Mouse (Mus musculus) hindbrain, embryonic 11.5 days (tissue): ENCODE measurements at regions not wholly inside any gene's neighbourhood (a gene's known extent, or its start where the extent isn't known, plus 50 kb on each side); places are given as distances from the start of the nearest gene placed in this dataset.
"Not testable (repeated sequence)": the region's sequence is repeated elsewhere in the genome, so short reads cannot be mapped to it uniquely, and the experiment has no call there.

Experiments used
- ATAC-seq: fragments of 200-750 bp; cut with Nextera tagmentation; 2 replicates; pipeline ENCODE4 v1.8.0; 2017; ENCODE audit warnings: mild to moderate bottlenecking, moderate TSS enrichment, moderate library complexity; ENCODE audit not compliant: low FRiP score
- DNase-seq: peaks from one replicate; pipeline ENCODE4 v3.0.0-alpha.2; 2015; ENCODE audit warnings: low spot score
- H3K27ac ChIP-seq: fragments of 300-500 bp; sonication (generic); 2 replicates; pipeline ENCODE4 v1.5.1; 2014; ENCODE audit warnings: mild to moderate bottlenecking, low read depth, low read length
- H3K27me3 ChIP-seq: fragments of 300-500 bp; sonication (generic); 2 replicates; pipeline ENCODE4 v1.6.1; 2014; ENCODE audit warnings: mild to moderate bottlenecking, low read length, moderate library complexity, mixed read lengths; ENCODE audit not compliant: control insufficient read depth, insufficient read depth
- H3K36me3 ChIP-seq: fragments of 300-500 bp; sonication (generic); 2 replicates; pipeline ENCODE4 v1.6.1; 2014; ENCODE audit warnings: mild to moderate bottlenecking, low read length, moderate library complexity, mixed read lengths; ENCODE audit not compliant: control insufficient read depth, insufficient read depth
- H3K4me1 ChIP-seq: fragments of 300-500 bp; sonication (generic); replicated peaks from 2 replicates; pipeline ENCODE4 v1.6.1; 2014; ENCODE audit warnings: low read length, mixed read lengths; ENCODE audit not compliant: control insufficient read depth, insufficient read depth
- H3K4me2 ChIP-seq: fragments of 300-500 bp; sonication (generic); replicated peaks from 2 replicates; pipeline ENCODE4 v1.6.1; 2014; ENCODE audit warnings: mild to moderate bottlenecking, low read depth, low read length
- H3K4me3 ChIP-seq: fragments of 300-500 bp; sonication (generic); 2 replicates; pipeline ENCODE4 v1.5.1; 2014; ENCODE audit warnings: low read depth, low read length
- H3K9ac ChIP-seq: fragments of 300-500 bp; sonication (generic); 2 replicates; pipeline ENCODE4 v1.6.1; 2014; ENCODE audit warnings: low read depth, low read length
- H3K9me3 ChIP-seq: fragments of 300-500 bp; sonication (generic); 2 replicates; pipeline ENCODE4 v1.6.1; 2016; ENCODE audit warnings: low read length; ENCODE audit not compliant: control insufficient read depth
- WGBS: fragments of 180-500 bp; shearing (Covaris S2); extraction: QIAGEN DNeasy Blood & Tissue Kit; methylation state at CpG from one replicate; pipeline ENCODE4 v1.1.7; 2014; 5-methylcytosine and 5-hydroxymethylcytosine counted together

DNA sequence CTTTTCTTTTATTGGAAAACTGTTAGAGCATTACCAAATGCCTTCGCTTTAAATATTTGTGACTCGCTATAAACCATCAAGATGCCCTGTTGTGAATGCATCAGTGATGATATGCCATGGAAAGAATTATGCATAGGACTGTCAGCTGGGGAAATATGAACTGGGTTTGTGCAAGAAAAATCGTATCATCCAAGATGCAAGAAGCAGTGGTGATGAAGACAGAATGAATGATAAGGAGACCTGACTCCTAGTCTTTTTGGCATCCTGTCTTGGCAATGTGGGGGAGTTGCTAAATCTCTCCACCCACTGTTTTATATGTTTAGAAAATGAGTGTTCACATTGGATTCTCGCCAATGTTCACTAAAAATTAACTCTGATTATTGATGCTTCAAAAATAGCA, 963.4 kb downstream of the Adgrl3 start:
- Histone ChIP-seq H3K27me3 (no peaks in the 10 kb centered on the region), H3K9me3 (no peaks in the 10 kb centered on the region), H3K27ac (no peak overlapping the region), H3K4me2 (no peak overlapping the region), H3K4me3 (no peak overlapping the region), H3K36me3 (no peaks in the 10 kb centered on the region), H3K4me1 (no peaks in the 10 kb centered on the region), H3K9ac (no peak overlapping the region)
- DNase-seq = no peak
- ATAC-seq = no peak
- 86% methylated on average over 4 of the region's 4 CpGs for WGBS

GRCm38 (mm10) chr5:81988069-81988468, 968.1 kb downstream of the Adgrl3 start:
- Histone ChIP-seq H3K36me3 (no peaks in the 10 kb centered on the region), H3K4me3 (no peak overlapping the region), H3K9me3 (no peaks in the 10 kb centered on the region), H3K27ac (no peak overlapping the region), H3K9ac (no peak overlapping the region), H3K4me2 (no peak overlapping the region), H3K27me3 (no peaks in the 10 kb centered on the region), H3K4me1 (no peaks in the 10 kb centered on the region)
- 88% methylated on average over 6 of the region's 6 CpGs for WGBS
- ATAC-seq (no peak), DNase-seq (no peak)

- no peak for DNase-seq
- ATAC-seq = no peak
- H3K9me3 ChIP-seq = no peaks in the 10 kb centered on the region
- H3K4me1 ChIP-seq = no peaks in the 10 kb centered on the region
- no peak overlapping the region for H3K9ac ChIP-seq
- H3K27me3 ChIP-seq = no peaks in the 10 kb centered on the region
- WGBS = 86% methylated on average over 2 of the region's 2 CpGs
- no peak overlapping the region for H3K27ac ChIP-seq
- no peak overlapping the region for H3K4me3 ChIP-seq
- no peak overlapping the region for H3K4me2 ChIP-seq
- H3K36me3 ChIP-seq = no peaks in the 10 kb centered on the region
Measured at GRCm38 (mm10) chr5:82007955-82008354, 988.0 kb downstream of the Adgrl3 start.

DNA sequence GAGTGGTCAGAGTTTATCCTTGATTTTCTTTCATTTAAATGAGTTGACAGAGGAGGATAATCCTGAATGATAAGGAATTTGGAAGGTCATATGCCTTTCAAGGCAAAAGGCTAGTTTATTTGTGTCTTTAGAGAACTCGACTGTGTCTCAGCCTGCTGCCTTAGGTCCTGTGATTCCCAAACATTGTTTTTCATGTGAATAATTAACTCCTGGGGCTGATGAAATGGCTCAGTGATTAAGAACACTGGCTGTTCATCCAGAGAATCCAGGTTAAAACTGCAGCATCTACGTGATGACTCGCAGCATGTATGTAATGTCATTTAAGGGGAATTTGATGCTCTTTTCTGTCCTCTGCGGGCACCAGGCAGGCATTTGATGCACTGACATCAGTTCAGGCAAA, 1004.2 kb downstream of the Adgrl3 start:
- H3K4me3 ChIP-seq = no peak overlapping the region
- ATAC-seq = no peak
- WGBS = 25% methylated on average over 4 of the region's 4 CpGs

DNA sequence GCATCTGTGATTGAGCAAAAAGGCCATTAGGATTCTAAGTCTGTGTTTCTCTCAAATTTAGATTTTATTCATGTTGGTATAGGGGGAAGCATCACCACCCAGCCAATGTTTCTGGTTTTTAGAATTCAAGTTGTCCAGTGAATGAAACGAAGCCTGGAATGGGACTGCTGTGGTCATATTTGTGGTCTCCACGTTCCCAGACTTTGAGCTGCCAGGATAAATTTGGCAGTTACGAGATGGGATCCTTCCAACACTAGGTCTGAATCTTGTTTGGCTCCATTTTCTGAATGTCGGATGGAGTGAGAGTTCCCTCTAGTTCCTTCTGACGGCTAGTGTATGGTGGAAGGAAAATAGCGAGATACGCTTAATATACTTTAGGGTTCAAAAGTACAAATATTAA, 1014.8 kb downstream of the Adgrl3 start:
- Histone ChIP-seq H3K9ac (no peak overlapping the region), H3K4me3 (no peak overlapping the region), H3K4me1 (no peaks in the 10 kb centered on the region), H3K27ac (no peak overlapping the region), H3K36me3 (no peaks in the 10 kb centered on the region), H3K27me3 (no peaks in the 10 kb centered on the region), H3K9me3 (no peaks in the 10 kb centered on the region), H3K4me2 (no peak overlapping the region)
- 91% methylated on average over 7 of the region's 7 CpGs for WGBS
- DNase-seq (no peak), ATAC-seq (no peak)

More for the DNA sequence above, 1004.2 kb downstream of the Adgrl3 start:
- Histone ChIP-seq H3K9ac (no peak overlapping the region), H3K36me3 (no peaks in the 10 kb centered on the region), H3K4me2 (no peak overlapping the region), H3K27me3 (no peaks in the 10 kb centered on the region), H3K4me1 (no peaks in the 10 kb centered on the region), H3K9me3 (no peaks in the 10 kb centered on the region), H3K27ac (no peak overlapping the region)
- no peak for DNase-seq

DNA sequence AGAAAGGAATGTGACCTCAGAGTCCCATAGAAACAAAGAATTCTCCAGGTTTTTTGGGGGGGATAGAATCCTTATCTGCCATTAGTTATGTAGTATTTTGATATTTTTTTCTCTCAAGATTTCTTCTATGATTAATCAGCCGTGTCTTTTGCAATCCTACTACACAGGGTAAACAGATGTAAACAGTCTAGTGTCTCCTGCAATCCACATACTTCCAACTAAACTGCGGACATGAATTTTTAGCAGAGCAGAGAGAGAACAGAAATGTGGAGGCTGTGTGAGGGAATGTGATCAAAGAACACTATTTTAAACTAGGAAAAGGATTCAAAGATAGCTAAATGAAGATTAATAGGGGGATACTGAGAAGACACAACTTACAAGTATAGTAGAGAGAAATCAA, 1026.2 kb downstream of the Adgrl3 start:
- Histone ChIP-seq H3K4me3 (no peak overlapping the region), H3K9me3 (no peaks in the 10 kb centered on the region), H3K27me3 (no peaks in the 10 kb centered on the region), H3K4me2 (no peak overlapping the region), H3K36me3 (no peaks in the 10 kb centered on the region), H3K4me1 (no peaks in the 10 kb centered on the region), H3K9ac (no peak overlapping the region), H3K27ac (no peak overlapping the region)
- WGBS = 80% methylated on average over 2 of the region's 2 CpGs
- no peak for ATAC-seq
- DNase-seq = no peak

DNA sequence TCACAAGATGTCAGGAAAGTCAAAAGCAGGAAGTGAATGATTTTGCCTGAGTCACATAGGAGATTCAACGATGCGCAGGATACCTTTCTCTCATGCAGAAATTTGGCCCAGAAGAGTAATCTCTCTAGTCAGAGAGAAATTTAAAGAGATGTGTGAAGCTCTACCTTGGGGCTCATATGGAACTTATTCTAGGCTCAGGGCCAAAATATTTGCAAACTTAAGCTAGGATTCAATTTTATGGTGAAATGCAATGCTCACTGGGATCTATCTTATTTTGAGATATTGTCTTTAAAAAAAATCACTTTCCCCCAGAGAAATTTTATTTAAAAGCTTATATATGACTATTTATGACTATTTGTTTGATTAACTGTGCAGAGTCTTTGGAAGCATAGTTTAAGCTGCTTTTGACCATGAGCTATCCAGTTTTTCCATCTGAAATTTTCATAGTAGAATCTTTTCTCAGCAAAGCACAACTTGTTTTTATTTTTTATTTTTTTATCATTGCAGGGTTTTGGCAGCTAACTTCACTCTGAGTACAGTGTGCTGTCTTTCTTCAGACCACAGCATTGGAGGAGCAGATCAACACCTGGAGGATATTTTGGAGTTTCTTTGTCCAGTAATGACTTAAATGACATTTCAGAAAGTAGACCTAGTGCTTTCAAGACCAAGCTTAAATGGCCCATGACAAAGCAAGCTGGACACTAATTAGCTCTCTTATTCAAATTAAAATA, 1039.3 kb downstream of the Adgrl3 start:
- H3K4me2 ChIP-seq = no peak overlapping the region
- no peaks in the 10 kb centered on the region for H3K27me3 ChIP-seq
- H3K4me1 ChIP-seq = no peaks in the 10 kb centered on the region
- H3K27ac ChIP-seq = no peak overlapping the region
- H3K36me3 ChIP-seq = no peaks in the 10 kb centered on the region
- no peak overlapping the region for H3K4me3 ChIP-seq
- 97% methylated on average over 2 of the region's 2 CpGs for WGBS
- H3K9me3 ChIP-seq = no peaks in the 10 kb centered on the region
- no peak overlapping the region for H3K9ac ChIP-seq
- ATAC-seq (no peak), DNase-seq (no peak)

DNA sequence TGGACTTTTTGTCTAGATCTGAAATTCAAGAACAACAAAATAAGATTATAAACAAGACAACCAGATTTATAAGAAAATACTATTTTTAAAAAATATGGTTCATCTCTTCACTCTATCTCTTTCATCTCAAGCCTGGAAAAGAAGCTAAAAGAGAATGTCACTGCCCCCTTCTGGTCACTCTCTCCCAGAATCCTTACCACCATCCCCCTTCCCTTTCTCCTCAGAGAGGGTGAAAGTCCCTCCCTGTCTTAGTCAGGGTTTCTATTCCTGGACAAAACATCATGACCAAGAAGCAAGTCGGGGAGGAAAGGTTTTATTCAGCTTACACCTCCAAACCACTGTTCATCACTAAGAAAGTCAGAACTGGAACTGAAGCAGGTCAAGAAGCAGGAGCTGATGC, 1040.7 kb downstream of the Adgrl3 start:
- DNase-seq (peak; percentile 41), ATAC-seq (no peak)
- H3K9ac ChIP-seq = no peak overlapping the region
- H3K27ac ChIP-seq = no peak overlapping the region
- WGBS = 63% methylated on average over 1 of the region's 1 CpGs
- H3K4me3 ChIP-seq = no peak overlapping the region
- no peaks in the 10 kb centered on the region for H3K4me1 ChIP-seq
- H3K9me3 ChIP-seq = no peaks in the 10 kb centered on the region
- H3K36me3 ChIP-seq = no peaks in the 10 kb centered on the region
- H3K4me2 ChIP-seq = no peak overlapping the region
- no peaks in the 10 kb centered on the region for H3K27me3 ChIP-seq

DNA sequence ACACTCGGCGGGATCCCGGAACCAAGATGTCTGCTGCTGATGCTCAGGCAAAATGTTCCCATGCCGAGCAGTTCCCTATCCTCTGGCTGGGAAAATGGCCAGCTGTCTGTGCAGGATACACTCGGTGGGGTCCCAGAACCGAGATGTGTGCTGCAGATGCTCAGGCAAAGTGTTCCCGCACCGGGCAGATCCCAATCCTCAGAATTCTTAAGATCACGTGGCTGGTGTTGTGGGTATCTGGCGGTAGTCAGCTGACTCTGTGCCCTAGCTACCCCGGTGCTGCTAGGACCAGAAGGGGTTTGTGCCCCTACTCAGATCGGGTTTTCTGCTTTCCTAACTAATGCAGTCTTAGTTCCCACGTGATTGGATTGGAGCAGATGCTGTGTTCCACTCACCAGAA, 1049.3 kb downstream of the Adgrl3 start:
- not testable (repeated sequence) for H3K9me3 ChIP-seq, H3K4me2 ChIP-seq, H3K36me3 ChIP-seq, DNase-seq, H3K27me3 ChIP-seq, ATAC-seq, H3K4me1 ChIP-seq, H3K9ac ChIP-seq, H3K27ac ChIP-seq, H3K4me3 ChIP-seq
- 90% methylated on average over 13 of the region's 13 CpGs for WGBS
